Mouse (Mus musculus) ovary, postnatal 14 days (tissue): Measurements from ENCODE around the gene Ptgr2.
"Not testable (repeated sequence)": the region's sequence is repeated elsewhere in the genome, so short reads cannot be mapped to it uniquely, and the experiment has no call there.

Experiments
- DNase-seq: peaks from one replicate; pipeline ENCODE4 v3.0.0; 2022; ENCODE audit warnings: low spot score

Gene Ptgr2

DNA sequence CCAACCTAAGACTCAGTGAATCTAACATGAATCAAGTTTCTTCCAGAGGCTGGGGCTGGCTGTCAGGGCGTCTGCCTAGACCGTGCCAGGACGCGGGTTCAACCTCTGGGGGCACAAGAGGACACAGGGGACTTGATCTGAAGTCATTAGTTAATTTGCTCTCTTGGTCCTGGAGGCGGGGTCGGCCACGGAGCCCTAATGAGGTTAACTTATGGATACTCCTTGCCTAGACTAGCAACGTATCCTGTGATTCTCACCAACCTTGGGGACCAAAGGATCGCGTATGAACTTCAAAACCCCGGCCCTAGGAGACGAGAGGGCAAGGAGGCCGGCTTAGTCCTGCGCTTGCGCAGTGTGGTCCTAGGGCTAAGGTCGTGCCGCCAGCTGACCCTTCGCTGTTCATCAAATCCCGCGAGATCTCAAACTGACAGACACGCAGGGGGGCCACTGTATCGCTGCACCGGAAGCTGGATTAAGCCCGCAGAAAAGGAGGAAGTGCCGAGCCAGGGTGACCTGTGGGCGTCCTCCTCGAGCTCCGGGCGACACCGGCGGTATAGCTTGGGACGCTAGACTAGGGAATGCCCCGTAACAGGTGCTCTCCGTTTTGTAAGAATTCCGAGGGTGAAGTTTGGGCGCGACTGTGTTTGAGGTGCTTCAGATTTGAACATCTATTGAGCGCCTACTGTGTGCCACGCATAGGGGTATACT, at the start of gene Ptgr2:
Ptgr2 (plus strand) TSS at position 348 of the 708 bp plus-strand sequence.
- DNase-seq = peak; percentile 84

DNA sequence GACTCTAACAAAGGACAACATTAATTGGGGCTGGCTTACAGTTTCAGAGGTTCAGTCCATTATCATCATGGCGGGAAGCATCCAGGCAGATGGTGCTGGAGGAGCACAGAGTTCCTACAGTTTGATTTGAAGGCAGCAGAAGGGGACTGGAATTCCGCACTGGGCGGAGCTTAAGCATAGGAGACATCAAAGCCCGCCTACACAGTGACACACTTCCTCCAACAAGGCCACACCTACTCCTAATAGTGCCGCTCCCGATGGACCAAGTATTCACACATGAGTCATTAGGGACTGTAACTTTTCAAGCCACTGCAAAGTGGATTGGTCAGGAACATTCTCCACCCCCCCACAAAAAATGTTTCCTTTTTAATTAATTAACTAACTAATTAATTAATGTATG, 49.5 kb upstream of the Ptgr2 start:
- no peak for DNase-seq

DNA sequence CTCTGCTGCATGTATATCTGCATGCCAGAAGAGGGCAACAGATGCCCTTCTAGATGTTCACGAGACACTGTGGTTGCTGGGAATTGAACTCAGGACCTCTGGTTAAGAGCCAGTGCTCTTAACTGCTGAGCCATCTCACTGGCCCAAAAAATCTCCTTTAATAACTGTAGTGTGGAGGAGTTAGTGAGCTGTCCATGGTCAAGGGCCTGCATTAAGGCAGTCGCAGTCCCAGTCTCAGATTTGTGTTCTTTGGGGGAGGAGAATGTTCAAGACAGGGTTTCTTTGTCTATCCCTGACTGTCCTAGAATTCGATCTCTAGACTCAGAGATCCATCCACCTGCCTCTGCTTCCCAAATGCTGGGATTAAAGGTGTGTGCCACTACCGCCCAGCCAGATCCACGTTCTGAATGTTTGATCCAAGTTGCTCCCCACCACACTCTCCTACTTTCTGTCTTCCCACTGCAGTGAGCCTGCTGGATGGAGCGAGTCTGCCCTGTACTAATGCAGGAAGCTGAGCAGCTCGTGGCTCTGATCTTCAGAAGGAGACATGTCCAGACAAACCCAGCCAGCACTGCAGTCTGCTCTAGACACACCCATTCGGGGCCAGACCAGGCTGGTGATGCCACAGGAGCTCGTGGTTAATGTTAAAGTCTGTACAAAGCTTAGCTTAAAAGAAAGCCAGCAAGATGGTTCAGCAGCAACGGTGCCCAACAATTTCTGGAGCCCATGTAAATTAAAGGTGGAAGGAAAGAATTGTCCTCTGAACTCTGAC, 48.9 kb upstream of the Ptgr2 start:
- DNase-seq = no peak

DNA sequence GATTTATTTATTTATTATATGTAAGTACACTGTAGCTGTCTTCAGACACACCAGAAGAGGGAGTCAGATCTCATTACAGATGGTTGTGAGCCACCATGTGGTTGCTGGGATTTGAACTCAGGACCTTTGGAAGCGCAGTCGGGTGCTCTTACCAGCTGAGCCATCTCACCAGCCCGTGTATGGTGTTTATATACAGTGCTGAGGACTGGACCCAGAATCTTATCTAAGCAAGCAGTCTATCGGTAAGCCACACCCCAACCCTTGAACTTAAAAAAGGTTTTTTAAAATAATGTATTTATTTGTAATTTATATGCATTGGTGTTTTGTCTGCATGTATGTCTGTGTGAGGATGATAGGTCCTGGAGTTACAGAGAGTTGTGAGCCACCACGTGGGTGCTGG, 48.0 kb upstream of the Ptgr2 start:
- DNase-seq = not testable (repeated sequence)

DNA sequence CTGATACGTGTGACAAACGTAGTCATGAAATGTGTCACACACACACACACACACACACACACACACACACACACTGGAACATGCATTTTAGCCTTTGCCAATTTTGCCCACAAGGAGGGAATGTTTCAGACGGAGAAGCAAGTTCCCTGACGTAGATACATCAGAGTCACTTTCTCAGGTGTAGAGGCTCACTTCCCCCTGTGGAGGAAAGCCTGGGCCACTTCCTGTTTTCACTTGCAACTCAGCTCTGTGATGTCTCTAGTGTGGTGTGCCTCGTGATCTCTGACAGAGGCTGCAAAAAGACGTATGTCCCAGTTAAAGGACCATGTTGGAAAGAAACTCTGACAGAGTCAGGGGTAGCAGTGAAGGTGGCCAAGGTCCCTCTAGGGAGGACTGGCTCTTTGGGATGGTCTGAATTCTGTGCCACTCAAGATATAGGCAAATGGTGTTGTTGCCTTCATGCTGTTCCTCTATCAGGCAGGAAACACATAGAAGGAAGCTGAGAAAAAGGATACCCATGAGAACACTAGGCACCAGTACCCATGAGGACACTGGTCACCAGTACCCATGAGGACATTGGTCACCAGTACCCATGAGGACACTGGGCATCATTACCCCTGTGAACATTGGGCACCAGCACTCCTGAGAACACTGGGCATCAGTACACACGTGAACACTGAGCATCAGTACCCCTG, 41.8 kb upstream of the Ptgr2 start:
- DNase-seq = no peak

DNA sequence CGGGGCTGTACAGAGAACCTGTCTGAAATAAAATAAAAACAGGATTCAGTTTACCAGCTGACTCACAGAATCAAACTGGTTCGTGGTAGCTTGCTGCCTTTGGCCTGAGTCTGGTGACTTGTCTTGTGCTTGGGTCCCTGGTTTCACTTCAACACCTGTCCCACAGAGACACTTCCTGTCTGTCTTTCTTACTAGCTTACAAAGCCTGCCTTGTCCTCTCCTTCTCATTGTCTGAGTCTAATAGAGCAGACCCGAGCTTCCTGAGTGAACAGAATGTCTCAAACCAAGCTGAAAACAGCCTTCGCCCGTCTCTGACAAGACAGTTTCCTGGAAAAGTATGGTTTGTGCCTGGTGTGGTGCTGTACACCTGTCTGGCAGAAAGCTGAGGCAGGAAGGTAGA, 39.3 kb upstream of the Ptgr2 start:
- DNase-seq = no peak

DNA sequence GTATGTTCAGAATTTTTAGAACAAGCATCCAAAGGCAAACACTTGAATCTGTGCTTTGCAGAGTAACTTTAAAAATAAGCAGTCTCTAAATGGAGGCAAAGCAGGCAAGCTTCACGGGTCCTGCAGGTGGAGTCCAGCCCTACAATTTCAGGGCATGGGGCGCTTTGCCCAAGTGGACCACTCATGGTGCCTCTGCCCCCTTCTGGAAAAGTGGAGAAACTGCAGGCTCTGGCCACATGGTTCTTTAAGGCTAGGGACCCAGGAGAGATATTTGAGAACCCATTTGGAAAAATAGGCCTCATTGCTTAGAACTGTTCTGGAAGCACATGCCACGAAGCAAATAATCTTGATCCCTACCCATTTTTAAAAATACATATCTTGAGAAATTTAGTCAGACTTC, 35.8 kb upstream of the Ptgr2 start:
- peak; percentile 61 for DNase-seq

DNA sequence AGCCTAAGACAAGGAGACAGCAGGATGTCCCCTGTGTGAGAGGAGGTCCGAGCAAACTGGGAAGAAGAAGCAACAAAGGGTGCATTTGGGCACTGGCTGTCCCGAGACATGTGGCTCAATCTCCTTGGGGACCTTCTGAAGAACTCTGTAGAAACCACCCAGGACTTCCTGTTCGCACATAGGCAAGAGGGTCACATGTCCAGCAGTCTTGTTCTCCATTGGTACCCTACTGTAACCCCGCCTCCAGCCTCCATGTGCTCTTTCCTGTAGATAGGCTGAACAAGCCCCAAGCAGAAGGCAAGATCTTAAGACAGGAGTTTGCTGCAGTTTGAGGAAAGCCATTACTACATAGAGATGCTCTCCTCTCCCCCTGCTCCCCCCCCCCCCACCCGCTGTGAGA, 32.2 kb upstream of the Ptgr2 start:
- no peak for DNase-seq

DNA sequence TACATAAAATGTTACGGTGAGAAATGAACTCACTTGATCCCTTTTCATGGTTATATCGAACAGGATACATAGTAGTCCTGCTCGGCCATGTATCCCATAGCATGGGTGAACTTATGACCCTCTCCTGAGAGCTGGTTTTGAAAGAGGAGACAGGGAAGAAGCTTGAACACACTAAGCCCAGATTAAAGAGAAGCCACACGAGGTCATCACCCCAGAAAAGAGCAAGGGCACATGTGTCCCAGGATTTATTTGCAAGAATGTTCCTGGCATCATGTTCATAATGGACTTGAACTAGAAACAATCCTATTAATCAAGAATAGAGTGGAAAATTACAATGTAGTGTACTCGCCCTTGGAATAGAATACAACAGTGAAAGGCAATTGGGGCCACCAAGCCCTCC, 30.1 kb upstream of the Ptgr2 start:
- no peak for DNase-seq

DNA sequence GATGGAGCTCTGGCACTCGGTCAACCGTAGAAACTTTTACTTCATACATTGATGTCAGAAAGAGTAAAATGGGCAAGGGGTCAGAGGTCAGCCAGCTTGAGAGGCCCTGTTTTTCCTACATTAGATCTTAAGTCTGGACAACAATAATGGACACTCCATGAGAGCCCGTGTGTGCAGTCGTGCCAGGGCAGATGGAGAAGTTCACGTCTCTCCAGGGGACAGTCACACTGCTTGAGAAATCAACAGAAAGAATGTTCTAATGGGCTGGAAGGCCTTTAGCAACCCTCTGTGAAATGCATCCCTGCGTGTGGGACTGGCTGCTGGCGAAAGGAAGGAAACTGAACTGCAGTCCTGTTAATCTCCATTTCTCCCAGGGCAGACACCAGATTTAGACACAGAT, 24.7 kb upstream of the Ptgr2 start:
- DNase-seq = no peak

DNA sequence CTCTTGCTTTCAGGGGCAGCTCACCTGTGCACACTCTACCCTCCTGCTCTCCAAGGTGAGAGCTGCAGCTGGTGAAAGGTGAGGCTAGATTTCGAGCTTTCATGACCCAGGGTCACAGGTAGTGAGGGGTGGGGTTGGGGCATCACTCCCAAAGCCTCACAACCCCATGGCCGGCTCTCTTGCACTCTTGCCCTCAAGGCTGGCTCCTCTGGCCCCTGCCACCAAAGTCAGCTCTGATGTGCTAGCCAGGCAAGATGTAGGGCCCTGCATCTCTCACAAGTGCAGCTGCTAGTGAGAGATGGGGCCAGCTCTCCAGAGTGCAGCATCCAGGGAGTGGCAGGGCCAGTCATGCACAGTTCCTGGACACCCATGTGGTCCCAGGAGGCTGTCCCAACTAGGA, 17.8 kb upstream of the Ptgr2 start:
- no peak for DNase-seq

DNA sequence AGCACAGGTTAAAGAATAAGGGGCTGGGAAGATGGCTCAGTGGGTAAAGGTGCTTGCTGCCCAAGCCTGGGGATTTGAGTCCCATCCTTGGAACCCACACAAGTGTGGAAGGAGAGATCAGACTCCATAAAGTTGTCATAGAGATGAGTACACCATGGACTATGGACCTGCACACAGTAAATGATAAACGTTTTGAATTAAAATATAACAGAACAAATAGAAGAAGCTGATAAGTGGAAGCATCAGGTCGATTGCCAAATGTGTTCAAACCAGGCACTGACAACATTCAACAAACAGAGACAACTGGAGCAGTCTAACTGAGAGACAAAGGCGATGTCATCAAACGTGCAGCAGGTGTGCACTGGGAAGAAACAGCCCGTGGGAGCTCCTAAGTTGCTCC, 11.7 kb upstream of the Ptgr2 start:
- no peak for DNase-seq

DNA sequence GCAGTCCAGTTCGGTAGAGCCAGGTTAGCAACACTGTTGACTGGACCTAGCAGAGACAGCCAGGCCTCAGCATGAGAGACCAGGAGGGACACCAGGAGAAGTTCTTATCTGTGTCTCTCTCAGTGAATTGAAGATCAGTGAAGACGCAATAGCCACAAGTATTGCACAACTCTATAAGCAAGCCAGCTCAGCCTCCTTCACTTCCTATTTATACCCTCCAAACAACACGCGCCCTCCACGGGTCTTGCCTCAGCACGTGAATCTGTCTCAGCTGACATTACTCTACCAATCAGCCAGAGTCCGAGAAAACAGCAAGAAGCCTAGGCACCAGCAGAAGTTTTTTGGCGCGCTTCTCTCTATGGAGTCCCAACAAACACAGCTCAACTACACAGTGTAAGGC, 9.7 kb upstream of the Ptgr2 start:
- DNase-seq = no peak

DNA sequence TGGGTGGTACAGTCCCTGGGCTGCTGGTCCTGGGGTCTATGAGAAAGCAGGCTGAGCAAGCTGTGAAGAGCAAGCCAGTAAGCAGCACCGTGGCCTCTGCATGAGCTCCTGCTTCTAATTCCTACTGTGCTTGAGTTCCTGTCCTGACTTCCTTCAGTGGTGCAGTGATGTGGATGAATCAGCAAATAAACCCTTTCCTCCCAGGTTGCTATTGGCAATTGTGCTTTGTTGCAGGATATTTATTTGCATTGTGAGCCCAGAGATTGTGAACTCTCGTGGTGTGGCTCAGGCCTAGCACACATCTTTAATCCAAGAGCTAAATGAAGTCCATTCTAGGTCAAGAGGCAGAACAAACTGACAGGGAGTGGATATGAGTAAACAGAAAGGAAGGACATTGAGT, 8.7 kb upstream of the Ptgr2 start:
- DNase-seq = no peak

DNA sequence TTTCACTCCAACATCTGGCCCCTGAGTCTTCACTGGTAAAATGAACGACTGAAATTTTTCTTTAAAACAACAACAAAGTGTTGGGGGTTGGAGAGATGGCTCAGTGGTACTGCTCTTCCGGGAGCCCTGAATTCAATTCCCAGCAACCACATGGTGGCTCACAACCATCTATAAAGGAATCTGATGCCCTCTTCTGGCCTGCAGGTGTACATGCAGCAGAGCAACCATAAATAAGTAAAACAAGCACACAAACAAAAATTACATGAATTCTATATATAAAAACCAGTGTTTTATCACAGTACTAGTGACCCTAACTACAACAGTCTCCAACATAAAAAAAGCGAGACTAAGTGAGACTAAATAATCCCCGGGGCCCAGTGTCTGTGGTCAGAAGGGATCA, 8.2 kb upstream of the Ptgr2 start:
- DNase-seq = no peak

DNA sequence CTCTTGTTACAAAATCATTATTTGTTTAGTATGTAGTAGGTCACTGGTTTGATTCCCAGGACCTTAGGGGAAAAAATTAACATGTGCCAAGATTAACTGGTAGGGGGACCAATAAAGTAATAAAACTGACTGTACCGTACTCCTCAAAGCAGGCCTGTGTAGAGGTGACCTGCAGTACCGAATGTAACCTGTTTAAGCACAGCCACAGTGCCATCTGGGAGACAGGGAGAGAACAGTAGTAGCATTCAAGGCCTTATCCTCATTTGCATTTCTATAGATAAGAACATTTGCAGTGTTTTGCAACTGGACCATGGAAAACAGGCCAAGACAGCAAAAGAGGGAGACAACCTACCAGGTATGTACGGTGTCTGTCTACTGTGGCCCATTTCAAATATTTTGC, 7.2 kb upstream of the Ptgr2 start:
- DNase-seq = no peak

DNA sequence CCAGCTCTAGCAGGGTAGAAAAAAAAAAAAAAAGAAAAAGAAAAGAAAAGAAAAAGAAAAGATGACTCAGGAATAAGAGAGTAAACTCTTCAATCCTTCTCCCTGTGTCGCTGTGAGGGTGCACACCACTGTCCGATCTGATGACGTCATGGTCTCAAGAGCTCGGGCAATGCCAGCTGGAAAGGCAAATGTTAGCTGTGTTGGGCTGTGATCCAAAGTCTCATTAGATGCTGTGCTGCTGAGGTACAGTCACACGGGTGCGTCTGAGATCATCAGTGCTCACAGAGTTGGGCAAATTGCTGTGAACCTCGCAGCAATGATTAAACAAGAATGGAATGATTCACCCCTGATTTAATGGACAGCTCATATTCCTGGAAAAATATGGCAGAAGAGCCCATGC, 6.1 kb upstream of the Ptgr2 start:
- no peak for DNase-seq

DNA sequence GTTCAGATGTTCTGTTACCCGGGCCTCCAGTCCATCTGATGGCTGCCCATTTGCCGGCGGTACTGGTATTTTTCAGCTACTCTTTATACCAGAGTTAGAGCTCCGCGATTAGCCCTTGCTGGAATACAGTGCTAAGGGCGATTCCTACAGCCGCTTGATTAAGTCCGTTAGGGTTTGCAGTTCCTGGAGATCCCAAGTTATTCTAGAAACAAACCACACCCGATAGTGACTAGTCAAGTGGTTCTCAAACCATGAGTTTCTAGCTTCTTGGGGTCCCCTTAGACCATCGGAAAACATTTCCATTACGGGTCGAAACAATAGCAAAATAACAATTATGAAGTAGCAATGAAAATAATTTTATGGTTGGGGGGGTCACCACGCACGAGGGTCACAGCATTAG, 641 bp upstream of the Ptgr2 start:
- no peak for DNase-seq

DNA sequence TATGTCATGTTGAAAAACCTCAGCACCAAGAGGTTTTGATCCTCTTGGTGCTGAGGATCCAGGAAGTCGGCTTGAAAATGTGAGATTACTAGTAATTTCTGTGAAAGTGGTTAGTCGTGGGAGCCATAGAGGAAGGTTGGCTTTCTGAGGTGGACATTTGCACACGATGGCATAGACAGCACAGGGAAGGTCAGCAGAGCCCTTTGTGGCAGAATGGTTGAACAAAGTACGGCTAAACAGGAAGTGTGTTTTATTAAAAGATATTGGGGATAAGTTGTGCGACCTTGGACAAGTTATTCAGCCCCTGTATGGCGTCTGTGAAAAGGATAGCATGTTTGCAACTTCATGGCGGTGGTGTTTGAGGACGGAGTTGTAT, 549 bp downstream of the Ptgr2 start:
- DNase-seq = no peak

DNA sequence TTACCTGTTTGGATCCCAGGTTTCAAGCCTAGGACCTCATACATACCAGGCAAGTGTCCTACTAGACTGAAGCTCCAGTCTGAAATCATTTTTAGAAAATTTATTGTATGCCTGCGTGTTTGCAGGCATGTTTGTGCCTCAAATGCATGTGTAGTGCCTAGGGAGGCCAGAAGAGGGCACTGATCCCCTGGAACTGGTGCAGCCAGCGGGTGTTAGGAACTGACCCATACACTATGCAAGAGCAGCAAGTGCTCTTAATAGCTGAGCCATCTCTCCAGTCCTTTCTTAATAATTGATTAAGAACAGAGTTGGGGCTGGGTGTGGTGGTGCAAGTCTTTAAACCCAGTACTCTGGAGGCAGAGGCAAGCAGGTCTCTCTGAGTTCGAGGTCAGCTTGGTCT, 3.4 kb downstream of the Ptgr2 start:
- DNase-seq = peak; percentile 21

DNA sequence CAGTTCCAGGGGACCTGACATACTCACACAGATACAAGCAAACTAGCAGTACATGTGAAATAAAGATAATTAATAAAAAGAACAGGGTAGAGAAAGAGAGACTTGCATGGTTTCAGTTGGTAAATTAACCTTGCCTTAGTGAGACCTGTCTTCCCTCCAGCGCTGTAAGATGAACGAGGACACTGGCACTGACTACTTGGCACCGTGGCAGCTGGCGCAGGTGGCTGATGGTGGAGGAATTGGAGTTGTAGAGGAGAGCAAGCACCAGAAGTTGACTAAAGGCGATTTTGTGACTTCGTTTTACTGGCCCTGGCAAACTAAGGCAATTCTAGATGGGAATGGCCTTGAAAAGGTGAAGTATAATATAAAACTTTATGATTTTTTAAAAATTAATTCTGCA, 12.8 kb downstream of the Ptgr2 start:
- DNase-seq = no peak

DNA sequence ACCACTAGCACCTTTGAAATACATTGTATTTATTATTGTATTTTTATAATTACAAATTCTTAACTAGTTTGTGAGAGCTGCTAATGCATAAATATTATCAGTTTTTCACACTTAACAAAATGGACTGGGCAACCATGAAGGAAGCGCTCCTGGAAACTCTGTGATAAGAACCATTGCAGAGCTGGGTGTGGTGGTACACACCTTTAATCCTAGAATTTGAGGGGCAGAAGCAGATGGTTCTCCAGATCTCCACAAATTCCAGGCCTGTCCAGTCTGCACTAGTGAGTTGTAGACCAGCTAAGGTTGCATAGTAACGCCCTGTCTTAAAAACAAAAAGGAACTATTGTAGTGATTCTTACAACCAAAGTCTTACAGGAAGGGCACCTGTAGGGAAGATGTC, 14.2 kb downstream of the Ptgr2 start:
- no peak for DNase-seq

DNA sequence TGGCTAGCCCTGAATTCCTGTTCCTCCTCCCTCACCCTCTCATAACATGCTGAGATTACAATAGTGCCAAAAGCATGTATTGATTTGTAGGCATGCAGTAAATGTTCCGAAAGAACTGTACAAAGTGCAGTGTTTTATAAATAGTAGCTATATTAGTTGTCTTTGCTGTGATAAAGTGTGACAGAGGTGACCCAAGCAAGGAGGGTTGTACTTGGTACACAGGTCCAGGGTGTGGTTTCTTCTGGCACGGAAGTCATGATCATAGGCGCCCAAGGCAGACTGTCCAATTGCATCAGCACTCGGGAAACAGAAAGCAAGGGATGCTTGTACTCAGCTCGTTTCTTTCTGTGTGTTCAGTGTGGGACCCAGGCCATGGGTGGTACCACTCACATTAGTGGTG, 19.1 kb downstream of the Ptgr2 start:
- DNase-seq = no peak
